Mouse (Mus musculus): ENCODE measurements around the gene Plppr3. TPM values are rescaled to one million over a fixed set of nuclear protein-coding genes. Genes with fewer than 3 reads are reported as not detected.

Plppr3 gene
- polyA plus RNA-seq (2015; fragmentation: Nextera tagmentation; extraction: Ambion mirVana): 32.9 and 36.1 TPM in 2 replicates

GRCm38 (mm10) chr10:79874290-79874862 is at the start of gene Plppr3, which contains the start of gene Prtn3:
Gene Plppr3 (minus strand): TSS chr10:79874634.
Gene Prtn3 (plus strand): TSS chr10:79874476.
- WGBS: under 1% methylated on average over 43 of the region's 57 CpGs
- peak; percentile 64 for ATAC-seq (ENCODE audit: insufficient read depth, low FRiP score, low read depth)
- H3K4me1 ChIP-seq: peaks cover 23% of the 10 kb centered on the region; the same call in 1 of the 2 replicates
- H3K9me3 ChIP-seq: no peaks in the 10 kb centered on the region
- peak within 1 kb of the TSS; percentile 69 for H3K9ac ChIP-seq
- peak within 1 kb of the TSS; percentile 99 for H3K4me2 ChIP-seq
- H3K27ac ChIP-seq: peak within 1 kb of the TSS; percentile 40; the same call in 1 of the 2 replicates
- peak within 1 kb of the TSS; percentile 70 for H3K4me3 ChIP-seq (replicated peaks)
- no peaks in the 10 kb centered on the region for H3K27me3 ChIP-seq (replicated peaks)
- no peaks in the 10 kb centered on the region for H3K36me3 ChIP-seq

- Histone ChIP-seq H3K27ac (no peak overlapping the region), H3K36me3 (no peaks in the 10 kb centered on the region), H3K4me3 (replicated peaks) (peak overlapping the region; percentile 29), H3K4me2 (peak overlapping the region; percentile 53), H3K9me3 (no peaks in the 10 kb centered on the region), H3K27me3 (replicated peaks) (peaks cover 55% of the 10 kb centered on the region), H3K9ac (no peak overlapping the region), H3K4me1 (peaks cover 53% of the 10 kb centered on the region)
- WGBS: 3% methylated on average over 34 of the region's 34 CpGs
- no peak for ATAC-seq (ENCODE audit: insufficient read depth, low FRiP score, low read depth)
Observed at GRCm38 (mm10) chr10:79921572-79921971, 47.1 kb upstream of the Plppr3 start.

- Histone ChIP-seq H3K27me3 (replicated peaks) (peaks cover 55% of the 10 kb centered on the region), H3K4me3 (replicated peaks) (peak within 1 kb of the TSS; percentile 29), H3K9me3 (no peaks in the 10 kb centered on the region), H3K4me1 (peaks cover 54% of the 10 kb centered on the region), H3K4me2 (peak within 1 kb of the TSS; percentile 53), H3K9ac (no peak within 1 kb of the TSS), H3K27ac (no peak within 1 kb of the TSS), H3K36me3 (no peaks in the 10 kb centered on the region)
- no peak for ATAC-seq (ENCODE audit: insufficient read depth, low FRiP score, low read depth)
- WGBS: 4% methylated on average over 41 of the region's 41 CpGs
Observed at GRCm38 (mm10) chr10:79920958-79921535, 46.6 kb upstream of the Plppr3 start, which contains the start of gene R3hdm4. Gene R3hdm4 (minus strand): TSS chr10:79921208.

DNA sequence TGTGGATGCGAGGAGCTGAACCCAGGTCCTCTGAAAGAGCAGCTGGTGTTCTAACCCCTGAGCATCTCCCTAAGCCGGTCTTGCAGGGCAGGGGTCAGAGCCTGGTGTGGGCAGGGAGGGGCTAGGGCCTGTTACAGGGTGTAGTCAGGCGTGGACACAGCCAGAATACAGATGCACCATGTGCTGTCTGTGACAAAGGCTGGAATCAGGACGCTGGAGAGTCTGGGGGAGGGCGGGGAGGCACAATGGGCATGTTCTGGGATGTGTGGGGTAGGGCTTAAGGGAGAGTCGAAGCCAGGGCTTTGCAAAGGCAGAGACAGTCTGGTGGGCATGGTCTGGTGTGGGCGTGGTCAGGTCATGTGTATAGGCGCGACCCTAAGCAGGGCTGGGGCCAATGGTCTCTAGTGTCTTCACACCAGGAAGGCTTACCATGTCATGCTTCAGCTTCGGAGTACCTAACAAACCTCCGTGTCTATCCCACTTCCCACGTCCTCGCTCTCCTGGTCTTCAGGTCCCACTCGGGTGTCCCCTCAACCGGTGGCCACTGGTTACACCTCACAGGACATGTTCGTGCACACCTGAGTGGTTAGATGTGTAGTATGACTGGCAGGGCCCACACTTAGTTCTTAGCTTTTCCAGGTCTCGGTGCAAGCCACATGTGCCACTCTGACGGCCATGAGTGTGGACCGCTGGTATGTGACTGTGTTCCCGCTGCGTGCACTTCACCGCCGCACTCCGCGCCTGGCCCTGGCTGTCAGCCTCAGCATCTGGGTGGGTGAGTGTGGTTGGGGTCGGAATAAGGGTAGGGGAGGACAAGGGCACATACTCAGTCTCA is 45.8 kb upstream of the Plppr3 start:
- no peaks in the 10 kb centered on the region for H3K9me3 ChIP-seq
- peaks cover 54% of the 10 kb centered on the region for H3K4me1 ChIP-seq
- H3K9ac ChIP-seq: no peak overlapping the region
- no peak overlapping the region for H3K4me3 ChIP-seq (replicated peaks)
- 26% methylated on average over 26 of the region's 26 CpGs for WGBS
- H3K27me3 ChIP-seq (replicated peaks): peaks cover 55% of the 10 kb centered on the region
- no peaks in the 10 kb centered on the region for H3K36me3 ChIP-seq
- no peak for ATAC-seq (ENCODE audit: insufficient read depth, low FRiP score, low read depth)
- H3K4me2 ChIP-seq: peak overlapping the region; percentile 53
- H3K27ac ChIP-seq: no peak overlapping the region

DNA sequence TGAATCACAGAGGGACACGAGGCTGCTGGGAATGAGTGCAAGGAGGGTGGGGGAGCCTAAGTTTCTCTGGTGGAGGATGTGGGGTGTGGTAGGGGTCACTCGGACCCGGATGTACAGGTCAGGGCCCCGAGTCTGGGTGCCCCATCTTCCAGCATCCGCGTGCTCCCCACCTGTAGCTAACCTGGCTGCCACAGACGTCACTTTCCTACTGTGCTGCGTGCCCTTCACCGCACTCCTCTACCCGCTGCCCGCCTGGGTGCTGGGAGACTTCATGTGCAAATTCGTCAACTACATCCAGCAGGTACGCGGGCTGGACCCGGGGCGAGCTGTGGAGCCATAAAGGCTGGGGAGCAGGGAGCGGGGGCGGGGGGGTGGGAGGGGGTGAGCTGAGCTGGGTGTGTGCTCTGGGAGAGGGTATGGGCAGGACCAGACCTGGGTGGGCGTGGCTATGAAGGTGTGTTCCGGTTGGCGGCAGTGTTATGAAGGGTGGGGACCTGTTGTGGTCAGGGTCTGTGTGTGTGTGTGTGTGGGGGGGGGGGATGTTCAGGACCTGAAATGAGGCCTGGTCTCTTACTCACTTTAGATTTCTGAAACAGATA is 44.9 kb upstream of the Plppr3 start:
- Histone ChIP-seq H3K36me3 (no peaks in the 10 kb centered on the region), H3K4me3 (replicated peaks) (peak overlapping the region; percentile 16; the same call in 1 of the 2 replicates), H3K4me1 (peaks cover 62% of the 10 kb centered on the region), H3K27me3 (replicated peaks) (peaks cover 55% of the 10 kb centered on the region), H3K4me2 (peak overlapping the region; percentile 46), H3K9ac (peak overlapping the region; percentile 16; the same call in 1 of the 2 replicates), H3K27ac (no peak overlapping the region), H3K9me3 (no peaks in the 10 kb centered on the region)
- WGBS: 8% methylated on average over 21 of the region's 21 CpGs
- no peak for ATAC-seq (ENCODE audit: insufficient read depth, low FRiP score, low read depth)

GRCm38 (mm10) chr10:79918231-79919078 is 44.0 kb upstream of the Plppr3 start:
- ATAC-seq (ENCODE audit: insufficient read depth, low FRiP score, low read depth): no peak
- WGBS: 15% methylated on average over 34 of the region's 35 CpGs
- no peaks in the 10 kb centered on the region for H3K9me3 ChIP-seq
- peak overlapping the region; percentile 19 for H3K4me3 ChIP-seq (replicated peaks)
- H3K27me3 ChIP-seq (replicated peaks): peaks cover 55% of the 10 kb centered on the region
- no peak overlapping the region for H3K9ac ChIP-seq
- peaks cover 68% of the 10 kb centered on the region for H3K4me1 ChIP-seq
- H3K4me2 ChIP-seq: peak overlapping the region; percentile 32
- no peaks in the 10 kb centered on the region for H3K36me3 ChIP-seq
- H3K27ac ChIP-seq: no peak overlapping the region

- peak overlapping the region; percentile 91; the same call in 1 of the 2 replicates for H3K9ac ChIP-seq
Observed at GRCm38 (mm10) chr10:79917532-79918100, 43.2 kb upstream of the Plppr3 start.

DNA sequence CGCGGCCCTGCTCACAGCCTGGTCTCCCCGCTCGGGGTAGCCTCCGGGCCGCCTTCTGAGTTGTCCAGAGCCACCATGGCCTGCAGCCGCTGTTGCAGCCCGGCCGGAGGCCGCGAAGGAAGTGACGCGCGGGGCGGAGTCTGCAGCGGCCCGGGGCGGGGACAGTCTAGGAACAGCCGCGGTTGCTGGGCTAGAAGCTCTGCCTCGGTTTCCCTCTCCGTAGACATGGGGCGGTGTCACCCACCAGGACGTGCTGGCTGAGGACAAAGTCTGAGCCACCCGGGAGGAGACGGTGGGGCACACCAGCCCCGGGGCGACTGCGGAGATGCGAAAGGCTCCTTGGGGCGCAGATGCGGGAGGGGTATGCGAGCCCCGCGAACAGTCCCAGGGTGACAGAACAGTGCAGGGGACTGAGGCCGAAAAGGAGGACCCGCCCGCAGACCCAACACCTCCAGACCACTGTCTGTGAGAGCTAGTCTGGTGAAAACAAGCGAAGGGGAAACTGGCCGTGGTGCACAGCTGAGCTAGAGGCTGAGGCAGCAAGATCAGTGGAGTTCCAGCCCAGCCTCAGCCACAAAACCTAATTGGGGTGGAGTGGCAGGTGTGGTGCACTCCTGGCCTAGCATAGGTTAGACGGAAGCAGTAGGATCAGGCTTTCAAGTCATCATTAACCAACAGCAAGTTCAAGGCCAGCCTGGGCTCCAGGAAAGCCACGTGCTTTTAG is 42.5 kb upstream of the Plppr3 start, which contains the start of gene Kiss1r:
Gene Kiss1r, plus strand, starts transcription at position 164 of the 724 bp plus-strand sequence.
- no peaks in the 10 kb centered on the region for H3K9me3 ChIP-seq
- H3K27me3 ChIP-seq (replicated peaks): peaks cover 43% of the 10 kb centered on the region
- H3K36me3 ChIP-seq: peaks cover 7% of the 10 kb centered on the region; the same call in 1 of the 2 replicates
- peak within 1 kb of the TSS; percentile 84 for H3K4me2 ChIP-seq
- ATAC-seq (ENCODE audit: insufficient read depth, low FRiP score, low read depth): peak; percentile 74
- WGBS: 2% methylated on average over 41 of the region's 42 CpGs
- peaks cover 68% of the 10 kb centered on the region for H3K4me1 ChIP-seq
- H3K4me3 ChIP-seq (replicated peaks): peak within 1 kb of the TSS; percentile 85
- peak within 1 kb of the TSS; percentile 91 for H3K9ac ChIP-seq
- peak within 1 kb of the TSS; percentile 80 for H3K27ac ChIP-seq

More at GRCm38 (mm10) chr10:79917532-79918100, 43.2 kb upstream of the Plppr3 start:
- Histone ChIP-seq H3K27ac (no peak overlapping the region), H3K27me3 (replicated peaks) (peaks cover 49% of the 10 kb centered on the region), H3K4me3 (replicated peaks) (peak overlapping the region; percentile 85), H3K4me1 (peaks cover 68% of the 10 kb centered on the region), H3K9me3 (no peaks in the 10 kb centered on the region), H3K4me2 (peak overlapping the region; percentile 84), H3K36me3 (0 out of 2 replicates have a peak, but pooled peaks cover 2% of the 10 kb centered on the region)
- no peak for ATAC-seq (ENCODE audit: insufficient read depth, low FRiP score, low read depth)
- 68% methylated on average over 5 of the region's 5 CpGs for WGBS

- Histone ChIP-seq H3K27ac (peak overlapping the region; percentile 80), H3K4me3 (replicated peaks) (peak overlapping the region; percentile 85), H3K36me3 (peaks cover 14% of the 10 kb centered on the region), H3K9me3 (no peaks in the 10 kb centered on the region), H3K27me3 (replicated peaks) (peaks cover 35% of the 10 kb centered on the region), H3K4me2 (peak overlapping the region; percentile 84), H3K4me1 (peaks cover 61% of the 10 kb centered on the region), H3K9ac (peak overlapping the region; percentile 91)
- no peak for ATAC-seq (ENCODE audit: insufficient read depth, low FRiP score, low read depth)
- 6% methylated on average over 8 of the region's 8 CpGs for WGBS
Observed at GRCm38 (mm10) chr10:79916081-79916480, 41.6 kb upstream of the Plppr3 start.
